ENCODE assay signal across 18 mouse cellular contexts in the genomic region with DNA sequence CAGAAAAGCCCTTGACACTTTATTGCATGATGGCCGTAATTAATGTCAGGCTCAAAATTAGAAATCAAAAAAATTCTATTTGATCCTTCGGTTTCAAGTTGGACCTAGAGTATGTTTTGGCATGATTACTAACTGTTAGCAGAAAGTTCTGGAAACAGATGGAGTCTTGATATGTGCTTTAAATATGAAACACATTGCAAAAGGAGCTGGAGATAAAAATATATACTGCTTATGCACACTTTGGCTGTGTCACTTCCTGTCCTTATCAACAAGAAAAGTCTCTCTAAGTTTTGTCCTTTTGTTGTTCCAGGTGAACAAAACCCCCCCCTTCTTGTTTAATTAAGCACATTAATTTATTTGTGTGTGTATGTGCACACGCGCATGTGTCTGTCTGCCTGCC.
"Had no signal": no experiment of that assay in that cellular context is flagged by ENCODE, and none has a peak within 500 bp of the region (broad histone marks: within the 10 kb centered on the region; RNA-seq: fewer than 3 reads in every experiment).

No protein-coding gene starts in this region.

- ATAC-seq: lung, postnatal 0 days; midbrain, embryonic 13.5 days; midbrain, embryonic 15.5 days had no signal

- H3K9ac ChIP-seq: lung, embryonic 15.5 days; midbrain, embryonic 13.5 days; midbrain, embryonic 15.5 days; neural tube, embryonic 12.5 days had no signal

- DNase-seq: lung, adult 2 months; lung, postnatal 14 days; lung, postnatal 36 days; right cerebral cortex, adult 18-20 months; right cerebral cortex, postnatal 25 days; right cerebral cortex, postnatal 4 days; spleen, adult 18-20 months; thymus, adult 18-20 months; thymus, postnatal 14 days; thymus, postnatal 36 days had no signal

- H3K27ac ChIP-seq: lung, embryonic 15.5 days; macrophage; midbrain, embryonic 13.5 days; midbrain, embryonic 15.5 days; neural tube, embryonic 12.5 days had no signal

- H3K4me3 ChIP-seq: lung, embryonic 15.5 days; megakaryocyte, embryonic 14.5 days; midbrain, embryonic 13.5 days; midbrain, embryonic 15.5 days; neural tube, embryonic 12.5 days had no signal

- H3K9me3 ChIP-seq: lung, embryonic 15.5 days; megakaryocyte, embryonic 14.5 days; midbrain, embryonic 13.5 days; midbrain, embryonic 15.5 days; neural tube, embryonic 12.5 days had no signal

- H3K36me3 ChIP-seq: lung, embryonic 15.5 days; midbrain, embryonic 13.5 days; midbrain, embryonic 15.5 days; neural tube, embryonic 12.5 days had no signal

- H3K4me2 ChIP-seq: lung, embryonic 15.5 days; midbrain, embryonic 11.5 days; midbrain, embryonic 13.5 days; midbrain, embryonic 15.5 days; neural tube, embryonic 12.5 days had no signal

- H3K27me3 ChIP-seq: lung, embryonic 15.5 days; megakaryocyte, embryonic 14.5 days; midbrain, embryonic 13.5 days; midbrain, embryonic 15.5 days; neural tube, embryonic 12.5 days had no signal

- H3K4me1 ChIP-seq: lung, embryonic 15.5 days; midbrain, embryonic 13.5 days; midbrain, embryonic 15.5 days; neural tube, embryonic 12.5 days had no signal
